Mouse (Mus musculus) kidney, adult 9 months (tissue): ENCODE results near the gene Mms19.
"Not testable (repeated sequence)": the region's sequence is repeated elsewhere in the genome, so short reads cannot be mapped to it uniquely, and the experiment has no call there.

Experiments
- DNase-seq: peaks from one replicate; pipeline ENCODE4 v3.0.0; 2022

Gene Mms19

DNA sequence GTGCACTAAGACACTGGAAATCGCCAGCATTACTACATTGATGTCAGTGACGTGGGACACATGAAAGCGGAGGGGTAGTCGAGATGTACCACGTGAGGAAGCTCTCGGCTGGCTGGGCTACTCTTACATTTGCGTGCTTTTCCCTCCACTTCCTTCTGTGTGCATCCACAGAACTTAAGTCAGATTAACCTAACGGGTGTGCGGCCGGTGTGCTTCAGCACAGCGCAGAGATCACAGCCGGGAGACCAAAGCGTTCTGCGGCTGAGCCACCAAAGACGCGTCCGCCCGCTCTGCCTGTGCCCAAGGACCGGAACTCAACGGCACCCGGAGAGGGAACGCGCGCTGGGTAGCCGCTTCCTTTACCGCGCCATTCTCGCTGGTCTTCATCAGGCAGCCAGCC lies 48.3 kb downstream of the Mms19 start:
- no peak for DNase-seq

DNA sequence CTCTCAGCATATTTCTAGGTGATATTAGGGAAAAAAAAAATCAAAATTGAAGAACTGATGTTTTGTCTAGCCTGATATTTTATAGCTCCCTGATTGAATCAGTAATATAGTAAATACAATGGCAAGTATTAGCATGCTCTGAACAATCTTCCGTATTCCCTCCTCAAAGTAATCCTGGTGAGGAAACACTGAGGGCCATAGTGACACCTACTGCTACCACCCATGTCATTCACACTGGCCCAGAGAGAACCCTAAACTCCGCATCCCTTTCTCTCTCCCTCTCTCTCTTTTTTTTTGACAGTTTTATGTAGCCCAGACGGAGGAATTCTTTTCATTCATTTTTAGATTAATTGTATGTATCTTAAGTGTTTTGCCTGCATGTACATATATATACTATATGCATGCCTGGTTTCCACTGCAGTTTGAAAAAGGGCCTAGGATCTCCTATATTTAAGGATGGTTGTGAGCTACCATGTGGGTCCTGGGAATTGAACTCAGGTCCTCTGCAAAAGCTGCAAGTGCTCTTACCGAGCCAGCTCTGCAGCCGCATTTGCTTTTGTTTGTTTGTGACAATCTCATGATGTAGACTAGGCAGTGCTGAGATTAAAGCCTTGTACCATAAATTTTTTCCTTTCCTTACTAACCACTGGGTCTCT lies 60.4 kb downstream of the Mms19 start:
- DNase-seq: no peak

DNA sequence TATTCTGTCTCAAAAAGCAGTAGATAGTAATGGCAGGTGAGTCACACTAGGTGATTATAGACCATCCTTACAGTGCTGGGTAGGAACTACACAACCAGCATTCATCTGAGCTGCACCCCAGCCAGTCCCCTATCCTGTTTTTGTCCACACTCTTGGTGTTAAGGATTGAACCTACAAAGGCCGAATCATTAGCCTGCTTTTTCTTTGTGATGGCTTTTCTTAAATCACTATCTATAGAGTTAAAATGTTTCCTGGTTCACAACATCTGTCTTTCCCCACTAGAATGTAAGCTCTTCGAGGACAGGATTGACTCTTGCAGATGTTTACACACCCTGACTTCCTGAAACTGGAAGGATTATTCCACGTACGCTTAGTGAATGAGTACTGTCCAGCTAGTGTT lies 61.5 kb downstream of the Mms19 start:
- no peak for DNase-seq

DNA sequence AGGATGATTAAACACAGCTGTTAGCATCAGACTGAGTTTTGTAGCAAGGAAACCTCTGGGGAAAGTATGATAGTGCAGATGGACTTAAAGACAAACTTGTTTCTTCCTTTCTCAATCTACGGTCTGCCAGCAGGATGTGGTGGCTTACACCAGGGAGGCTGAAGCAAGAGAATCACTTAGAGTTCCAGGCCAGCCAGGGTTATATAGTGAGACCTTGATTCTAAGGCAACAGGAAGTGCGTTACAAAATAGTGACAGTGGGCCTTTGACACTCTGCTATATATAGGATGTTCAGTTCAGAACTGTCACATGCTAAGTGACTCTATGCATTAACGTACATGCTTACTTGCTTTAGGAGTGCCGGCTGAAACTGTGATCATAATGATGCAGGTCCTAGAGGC lies 64.1 kb downstream of the Mms19 start:
- no peak for DNase-seq

DNA sequence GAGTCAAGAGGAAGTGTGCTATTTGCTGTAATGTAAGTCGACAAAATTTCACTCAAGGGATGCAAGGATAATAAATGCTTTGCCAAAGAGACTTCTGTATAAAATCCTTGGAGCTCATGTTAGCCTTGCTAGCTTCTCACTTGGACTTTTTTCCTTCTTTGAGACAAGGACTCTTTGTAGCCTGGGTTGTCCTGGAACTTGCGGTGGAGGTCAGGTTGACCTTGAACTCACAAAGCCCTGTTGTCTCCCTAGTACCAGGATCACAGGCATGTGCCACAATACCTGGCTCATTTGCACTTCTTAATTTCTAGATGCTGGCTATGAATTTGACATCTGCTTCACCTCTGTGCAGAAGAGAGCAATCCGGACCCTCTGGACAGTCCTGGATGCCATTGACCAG lies 65.7 kb downstream of the Mms19 start:
- DNase-seq: no peak

DNA sequence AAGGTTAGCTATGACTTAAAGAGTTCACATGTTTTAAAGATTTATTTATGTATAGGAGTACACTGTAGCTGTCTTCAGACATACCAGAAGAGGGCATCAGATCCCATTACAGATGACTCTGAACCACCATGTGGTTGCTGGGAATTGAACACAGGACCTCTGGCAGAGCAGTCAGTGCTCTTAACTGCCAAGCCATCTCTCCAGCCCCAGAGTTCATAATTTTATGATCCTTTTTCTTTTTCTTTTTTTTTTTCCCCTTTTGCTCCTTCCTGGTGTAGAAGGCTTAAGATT lies 66.4 kb downstream of the Mms19 start:
- not testable (repeated sequence) for DNase-seq

DNA sequence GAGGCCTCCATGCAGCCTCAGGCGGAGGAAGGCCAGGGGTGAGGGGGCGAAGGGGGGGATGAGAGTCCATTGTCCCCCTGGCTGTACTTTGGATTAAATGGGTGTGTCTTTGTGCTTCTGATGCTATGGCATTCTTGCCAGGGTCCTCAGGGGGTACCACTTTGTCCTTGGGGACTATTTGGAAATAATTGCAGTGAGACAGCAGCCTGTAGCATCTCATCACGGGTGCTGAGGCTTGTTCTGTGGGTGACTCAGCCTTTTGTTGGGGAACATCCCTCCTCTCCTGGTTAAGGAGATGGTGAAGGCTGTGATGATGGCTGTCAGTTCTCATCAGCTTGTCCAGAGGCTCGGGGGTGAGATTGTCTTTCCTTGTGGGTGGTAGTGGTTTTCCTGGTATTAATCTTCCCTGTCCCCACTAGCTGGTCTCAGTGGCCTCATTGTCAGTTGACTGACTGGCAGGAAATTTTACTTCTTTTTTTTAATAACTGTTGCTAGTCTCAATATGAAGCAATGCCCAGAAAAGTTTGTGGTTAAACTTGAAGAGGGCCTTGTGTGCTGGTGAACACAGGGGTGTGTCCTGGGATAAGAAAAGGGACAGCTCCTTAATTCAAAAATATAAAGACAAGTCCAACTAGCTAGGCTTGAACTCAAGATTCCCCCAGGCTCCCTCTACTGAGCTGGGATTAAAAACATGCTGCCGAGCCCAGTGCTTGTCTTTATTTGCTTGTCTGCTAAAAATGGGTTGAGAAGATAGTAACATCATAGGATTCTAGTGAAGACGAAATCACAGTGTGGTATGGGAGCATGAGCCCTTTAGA lies 67.0 kb downstream of the Mms19 start:
- no peak for DNase-seq

DNA sequence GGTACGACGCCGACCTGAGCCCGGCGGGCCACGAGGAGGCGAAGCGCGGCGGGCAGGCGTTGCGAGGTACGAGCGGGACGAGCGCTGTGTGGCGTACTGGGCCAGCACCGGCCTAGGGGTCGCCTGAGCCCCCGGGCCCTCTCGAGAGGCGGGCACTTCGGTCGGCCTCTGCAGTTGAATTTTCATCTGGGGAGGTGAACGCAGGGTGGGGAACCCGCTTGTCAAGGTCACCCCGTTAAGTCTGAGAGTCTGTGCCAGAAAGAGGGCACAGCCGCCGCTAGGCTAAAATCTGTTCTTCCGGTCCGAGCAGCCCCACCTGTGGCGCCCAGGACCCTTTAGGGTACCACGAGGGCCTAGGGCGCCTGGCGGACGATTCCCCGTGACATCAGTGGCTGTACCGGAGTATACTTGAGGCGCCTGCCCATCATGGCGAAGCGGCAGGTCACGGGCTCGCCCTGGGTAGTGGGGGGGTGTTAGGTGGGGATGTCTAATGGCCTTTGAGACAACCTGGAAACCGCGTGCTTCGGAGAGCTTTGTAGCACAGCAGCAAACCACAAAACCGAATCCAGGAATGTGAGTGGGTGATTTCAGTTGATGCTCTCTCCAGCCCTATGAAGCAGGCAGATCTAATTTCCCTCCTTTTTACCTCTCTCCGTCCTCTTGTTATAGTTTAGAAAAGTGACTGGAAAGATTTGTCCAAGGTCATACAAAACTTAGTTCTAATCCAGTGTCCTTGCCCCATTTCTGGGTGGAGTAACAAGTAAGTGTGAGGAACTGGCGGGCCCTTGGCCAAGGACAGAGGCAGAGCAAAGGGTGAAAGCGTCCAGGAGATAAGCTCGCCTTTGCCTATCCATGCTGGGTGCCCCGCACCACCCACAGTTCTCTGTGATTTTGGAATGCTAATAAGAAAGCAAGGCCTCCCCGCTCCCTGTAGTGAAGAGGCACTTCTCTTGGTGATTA lies 68.6 kb downstream of the Mms19 start:
- peak; percentile 42 for DNase-seq

DNA sequence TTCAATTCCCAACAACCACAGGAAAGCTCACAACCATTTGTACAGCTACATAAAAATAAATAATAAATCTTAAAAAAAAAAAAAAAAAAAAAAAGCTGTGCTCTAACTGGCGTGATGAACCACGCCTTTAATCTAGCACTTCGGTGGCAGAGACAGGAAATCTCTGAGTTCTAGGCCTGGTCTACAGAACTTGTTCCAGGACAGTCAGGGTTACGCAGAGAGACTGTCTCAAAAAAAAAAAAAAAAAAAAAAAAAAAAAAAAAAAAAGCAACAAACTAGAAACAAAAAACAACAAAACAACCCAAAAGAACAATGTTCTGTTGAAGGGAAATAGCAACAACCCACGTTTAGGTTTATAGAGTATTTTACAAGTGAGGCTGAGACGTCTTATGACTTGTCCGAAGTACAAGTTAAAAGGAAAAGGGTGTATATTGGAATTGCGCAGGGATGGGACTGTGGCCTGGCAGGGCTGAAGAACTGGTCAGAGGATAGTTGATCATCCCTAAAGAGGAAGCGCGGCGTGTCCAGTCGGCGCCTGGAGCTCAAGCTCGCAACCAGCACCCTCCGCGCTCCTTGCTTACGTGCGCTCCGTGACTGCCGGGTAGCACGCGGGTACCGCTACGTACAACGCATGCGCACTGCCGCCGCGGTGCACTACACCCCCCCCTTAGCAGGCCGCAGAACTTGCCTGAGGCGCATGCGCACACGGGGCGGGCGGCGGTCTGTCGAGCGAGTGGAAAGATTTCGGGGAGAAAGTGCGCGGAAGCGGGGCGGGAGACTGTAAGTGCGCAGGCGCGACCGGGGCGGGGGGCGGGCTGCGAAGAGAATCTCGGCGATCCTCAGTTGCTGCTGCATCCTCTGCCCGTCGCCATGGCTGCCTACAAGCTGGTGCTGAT lies 69.5 kb downstream of the Mms19 start, which contains the start of gene Pgam1:
Pgam1 (plus strand) TSS at position 746 of the 896 bp plus-strand sequence.
- DNase-seq: peak; percentile 95

DNA sequence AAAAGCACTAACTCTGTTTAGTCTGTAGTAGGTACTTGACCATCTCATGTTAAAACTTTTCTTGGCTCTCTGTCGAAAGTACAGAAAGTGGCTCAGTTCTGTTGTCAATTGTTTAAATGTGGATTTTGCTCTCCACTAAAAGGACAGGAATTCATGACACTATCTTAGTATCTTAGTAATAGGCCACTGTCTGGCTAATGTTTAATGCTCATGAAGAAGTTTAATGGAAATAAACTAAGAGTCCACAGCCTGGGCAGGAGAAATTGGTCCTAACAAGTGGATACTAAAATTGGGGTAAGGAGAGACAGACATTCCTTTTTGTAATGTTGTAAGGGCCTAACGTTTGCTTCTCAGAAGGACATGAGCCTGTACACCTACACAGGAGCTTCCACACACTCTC lies 70.6 kb downstream of the Mms19 start:
- peak; percentile 60 for DNase-seq

DNA sequence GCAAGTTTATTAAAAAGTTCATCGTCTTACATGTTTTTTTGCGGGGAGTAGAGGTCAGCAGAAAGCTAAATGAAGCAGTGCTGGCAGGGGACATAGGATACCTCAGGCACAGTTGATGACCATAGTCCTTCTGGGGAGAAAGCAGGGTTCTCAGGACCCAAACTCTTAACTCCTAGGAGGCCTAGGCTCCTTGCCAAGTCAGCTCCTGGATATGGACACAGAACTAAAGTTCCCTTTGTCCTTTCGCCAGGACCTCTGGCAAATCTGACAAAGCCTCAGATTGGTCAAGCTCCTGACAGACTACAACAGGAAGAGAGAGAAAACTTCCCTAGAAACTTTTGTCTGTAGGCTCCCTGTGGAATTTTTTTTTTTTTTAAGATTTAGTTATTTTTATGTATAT lies 72.2 kb downstream of the Mms19 start:
- peak; percentile 33 for DNase-seq

DNA sequence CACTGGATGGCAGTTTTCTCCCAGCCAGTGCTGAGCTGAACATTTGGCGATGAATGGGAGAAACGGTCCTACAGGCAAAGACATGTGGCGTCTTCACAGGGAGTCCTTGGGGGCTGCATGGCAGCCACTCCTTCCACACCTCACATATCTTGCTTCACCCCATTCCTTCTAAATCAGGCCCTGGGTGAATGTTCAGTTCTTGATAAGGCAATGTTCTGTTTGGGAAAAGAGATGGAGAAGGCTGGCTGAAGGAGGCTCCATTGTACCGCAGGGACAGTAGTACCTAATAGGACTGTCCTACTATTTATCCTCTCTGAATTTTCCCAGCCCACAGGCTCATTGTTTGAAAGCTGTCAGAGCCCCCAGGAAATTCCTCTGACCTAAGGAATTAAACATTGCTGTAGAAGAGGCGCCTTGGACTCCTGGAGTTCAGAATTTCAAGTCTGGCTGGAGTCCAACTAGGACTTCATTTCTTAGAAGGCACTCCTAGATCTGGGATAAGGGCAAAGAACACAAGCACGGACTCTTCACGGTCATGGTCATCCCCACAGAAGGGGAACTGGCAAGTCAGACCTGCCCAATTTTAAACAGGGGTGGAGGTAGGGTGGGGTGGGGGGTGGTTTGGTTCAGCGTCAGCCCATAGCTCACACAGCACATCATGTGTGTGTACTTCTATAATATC lies 73.7 kb downstream of the Mms19 start:
- DNase-seq: peak; percentile 66

DNA sequence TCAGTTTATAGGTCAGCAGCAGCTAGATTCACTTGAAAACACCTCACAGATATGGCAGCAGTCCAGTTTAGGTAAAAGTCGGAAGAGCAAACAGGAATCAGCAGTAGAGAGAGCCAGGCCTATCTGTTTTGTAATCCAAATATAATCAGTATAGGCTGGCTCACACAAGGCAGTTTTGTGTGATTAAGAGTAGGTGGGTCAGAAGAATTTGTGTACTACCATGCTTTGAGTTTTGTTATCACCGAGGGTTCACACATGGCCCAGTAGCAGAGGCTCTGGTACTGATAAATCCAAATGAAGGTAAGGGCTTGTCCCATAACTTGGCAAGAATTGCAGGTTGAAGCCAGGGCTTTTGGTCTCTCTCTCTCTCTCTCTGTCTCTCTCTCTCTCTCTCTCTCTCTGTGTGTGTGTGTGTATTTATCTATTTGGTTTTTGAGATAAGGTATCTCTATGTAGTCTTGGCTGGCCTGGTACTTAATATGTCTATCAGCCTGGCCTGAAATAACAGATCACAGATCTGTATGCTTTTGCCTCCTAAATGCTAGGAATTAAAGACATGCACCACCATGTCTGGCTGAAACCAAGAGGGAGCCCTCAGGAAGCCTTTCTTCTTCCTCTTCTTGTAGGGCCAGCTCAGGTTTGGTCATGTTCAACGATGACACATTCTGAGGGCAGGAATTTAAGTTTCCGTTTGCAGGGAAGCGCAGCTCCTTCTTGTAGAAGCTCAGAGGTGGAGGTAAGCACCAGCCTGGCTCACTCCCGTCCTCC lies 74.5 kb downstream of the Mms19 start:
- no peak for DNase-seq

DNA sequence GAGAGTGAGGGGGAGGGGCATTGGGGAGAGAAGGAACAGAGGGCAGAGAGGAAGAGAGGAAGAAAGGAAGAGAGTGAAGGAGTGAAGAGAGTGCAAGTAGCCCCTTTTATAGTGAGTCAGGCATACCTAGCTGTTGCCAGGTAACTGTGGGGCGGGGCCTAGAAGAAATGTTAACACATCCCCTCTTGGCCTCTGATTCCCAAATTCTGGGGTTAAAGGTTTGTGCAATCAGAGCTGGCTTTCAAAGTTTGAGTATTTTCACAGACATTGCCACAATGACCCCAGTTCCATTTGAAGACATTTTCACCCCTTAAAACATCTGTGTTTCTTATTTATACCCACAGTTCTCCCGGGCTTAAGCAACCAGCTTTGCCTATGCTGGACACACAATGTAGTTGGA lies 75.7 kb downstream of the Mms19 start:
- no peak for DNase-seq

DNA sequence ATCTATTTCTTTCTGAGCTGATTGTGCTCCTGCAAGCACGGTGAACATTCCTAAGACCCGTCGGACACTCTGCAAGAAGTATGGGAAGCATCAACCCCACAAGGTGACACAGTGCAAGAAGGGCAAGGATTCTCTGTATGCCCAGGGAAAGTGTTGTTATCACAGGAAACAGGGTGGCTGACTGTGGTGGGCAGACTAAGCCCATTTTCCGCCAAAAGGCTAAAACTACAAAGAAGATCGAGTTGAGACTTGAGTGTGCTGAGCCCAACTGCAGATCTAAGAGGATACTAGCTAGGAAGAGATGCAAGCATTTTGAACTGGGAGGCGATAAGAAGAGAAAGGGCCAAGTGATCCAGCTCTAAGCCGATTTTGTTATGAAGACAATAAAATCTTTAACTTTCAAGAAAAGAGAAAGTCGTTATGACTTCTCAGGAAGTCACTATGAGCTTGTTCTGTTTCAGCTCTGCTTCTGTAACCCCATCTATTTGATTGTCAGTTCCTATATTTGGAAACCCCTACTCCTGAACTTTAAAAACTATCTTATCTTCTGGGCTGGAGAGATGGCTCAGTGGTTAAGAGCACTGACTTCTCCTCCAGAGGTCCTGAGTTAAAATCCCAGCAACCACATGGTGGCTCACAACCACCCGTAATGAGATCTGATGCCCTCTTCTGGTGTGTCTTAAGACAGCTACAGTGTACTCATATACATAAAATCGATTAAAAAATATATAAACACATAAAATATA lies 77.9 kb downstream of the Mms19 start:
- no peak for DNase-seq

DNA sequence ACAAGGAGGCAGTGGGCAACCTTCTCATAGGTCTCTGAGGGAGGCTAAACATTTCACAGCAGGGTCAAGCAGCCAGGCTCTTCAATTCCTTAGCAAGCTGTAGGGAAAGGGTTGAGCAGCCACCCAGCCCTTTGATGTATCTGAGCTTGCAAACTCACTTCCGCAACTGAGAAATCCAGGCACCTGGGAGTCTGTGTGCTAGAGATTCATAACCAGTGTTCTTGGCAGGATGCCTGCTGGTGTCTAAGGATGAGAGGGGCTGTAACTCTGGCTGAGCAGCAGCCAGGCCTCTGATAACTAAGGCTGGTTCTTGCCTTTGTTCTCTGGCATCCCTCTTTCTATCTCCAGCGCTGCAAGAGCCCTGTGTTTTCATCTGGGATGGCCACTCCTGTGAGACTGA lies 79.3 kb downstream of the Mms19 start:
- DNase-seq: no peak

DNA sequence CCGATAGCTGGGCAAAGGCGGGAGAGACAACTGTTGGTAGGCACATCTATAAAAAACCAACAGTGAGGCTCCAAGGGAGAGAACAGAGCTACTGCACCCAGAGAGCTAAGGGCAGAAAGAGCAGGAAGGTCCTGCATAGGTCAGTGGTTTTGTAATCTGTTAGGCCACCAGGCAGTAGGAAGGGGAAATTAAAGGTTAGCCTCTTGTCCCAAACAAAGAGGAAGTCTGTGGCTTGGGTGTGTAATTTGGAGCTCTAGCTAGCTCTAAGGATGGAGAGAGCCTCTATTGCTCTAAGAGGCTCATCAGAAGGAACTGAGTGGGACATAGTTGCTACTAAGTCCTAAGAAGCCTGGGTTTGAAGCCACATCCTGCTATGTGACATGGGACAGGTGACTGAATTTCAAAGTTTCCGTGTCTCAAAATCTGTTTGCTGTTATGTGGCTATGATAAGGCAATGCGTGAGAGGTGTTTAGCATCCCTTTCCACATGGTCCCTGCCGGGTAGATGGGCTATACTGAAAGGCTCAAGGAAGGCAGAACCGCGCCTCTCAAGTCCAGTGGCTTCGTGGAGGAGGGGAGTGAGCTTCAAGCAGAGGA lies 80.4 kb downstream of the Mms19 start:
- no peak for DNase-seq

DNA sequence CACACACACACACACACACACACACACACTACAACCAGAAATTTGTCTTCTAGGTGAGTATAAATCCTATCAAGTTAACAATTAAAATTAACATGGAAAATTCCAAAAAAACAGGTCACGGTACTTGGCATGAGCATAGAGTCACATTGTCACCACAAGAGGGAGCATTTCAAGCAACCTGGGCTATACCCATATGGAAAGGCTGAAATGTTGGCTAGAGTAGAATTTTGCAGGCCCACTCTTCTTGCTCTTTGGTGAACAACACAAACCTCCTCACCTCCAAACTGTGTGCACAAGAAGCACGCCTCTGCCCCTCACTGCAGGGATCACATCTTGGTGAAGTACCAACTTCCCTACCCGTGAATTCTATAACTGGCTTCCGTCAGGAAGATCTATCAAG lies 82.1 kb downstream of the Mms19 start:
- peak; percentile 61 for DNase-seq

DNA sequence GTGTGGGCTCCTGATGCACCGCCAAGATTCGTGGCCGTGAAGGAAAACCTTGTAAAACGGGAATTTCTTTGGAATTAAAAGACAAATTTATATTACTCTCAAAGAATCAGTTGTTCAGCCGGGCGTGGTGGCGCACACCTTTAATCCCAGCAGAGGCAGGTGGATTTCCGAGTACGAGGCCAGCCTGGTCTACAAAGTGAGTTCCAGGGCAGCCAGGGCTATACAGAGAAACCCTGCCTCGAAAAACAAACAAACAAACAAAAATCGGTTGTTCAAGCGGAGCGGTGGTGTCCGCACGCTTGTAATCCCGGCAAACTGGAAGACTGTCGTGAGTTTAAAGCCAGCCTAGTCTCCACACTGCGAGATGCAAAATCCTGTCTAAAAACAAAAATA lies 84.6 kb downstream of the Mms19 start:
- DNase-seq: no peak
